Mouse (Mus musculus) limb, embryonic 13.5 days (tissue): Measurements from ENCODE around the gene Robo3. TPM values are rescaled to one million over a fixed set of nuclear protein-coding genes. Genes with fewer than 3 reads are reported as not detected.

Source experiments
- ATAC-seq: fragments of 200-750 bp; cut with Nextera tagmentation; 2 replicates; pipeline ENCODE4 v1.8.0; 2017; ENCODE audit warnings: low read depth, moderate number of reproducible peaks, moderate TSS enrichment; ENCODE audit not compliant: low FRiP score
- H3K27ac ChIP-seq: fragments of 300-500 bp; sonication (generic); 2 replicates; pipeline ENCODE4 v1.5.1; 2015; ENCODE audit warnings: inconsistent platforms, mild to moderate bottlenecking, moderate library complexity
- H3K27me3 ChIP-seq: fragments of 300-500 bp; sonication (generic); 2 replicates; pipeline ENCODE4 v1.6.1; 2015; ENCODE audit warnings: mild to moderate bottlenecking, inconsistent platforms
- H3K36me3 ChIP-seq: fragments of 300-500 bp; sonication (generic); 2 replicates; pipeline ENCODE4 v1.6.1; 2015; ENCODE audit warnings: inconsistent platforms, mild to moderate bottlenecking, moderate library complexity
- H3K4me1 ChIP-seq: fragments of 300-500 bp; sonication (generic); 2 replicates; pipeline ENCODE4 v1.6.1; 2015; ENCODE audit warnings: inconsistent platforms
- H3K4me2 ChIP-seq: fragments of 300-500 bp; sonication (generic); replicated peaks from 2 replicates; pipeline ENCODE4 v1.6.1; 2015; ENCODE audit warnings: inconsistent platforms, mild to moderate bottlenecking, moderate library complexity
- H3K4me3 ChIP-seq: fragments of 300-500 bp; sonication (generic); 2 replicates; pipeline ENCODE4 v1.5.1; 2015; ENCODE audit warnings: moderate library complexity, mild to moderate bottlenecking, inconsistent platforms
- H3K9ac ChIP-seq: fragments of 300-500 bp; sonication (generic); 2 replicates; pipeline ENCODE4 v1.6.1; 2015; ENCODE audit warnings: mild to moderate bottlenecking, inconsistent platforms
- H3K9me3 ChIP-seq: fragments of 300-500 bp; sonication (generic); 2 replicates; pipeline ENCODE4 v1.6.1; 2016; ENCODE audit warnings: inconsistent platforms
- WGBS: fragments of 180-500 bp; shearing (Covaris S2); methylation state at CpG from one replicate; pipeline ENCODE4 v1.1.7; 2015; 5-methylcytosine and 5-hydroxymethylcytosine counted together
- polyA plus RNA-seq: library from polyadenylated mRNA; unstranded; fragments of >200 nt; fragmentation: Nextera tagmentation; extraction: Ambion mirVana; gene quantifications from 2 replicates; pipeline ENCODE4 v1.2.1, GENCODE M21; 2015

Robo3 gene
- polyA plus RNA-seq, 1 experiment from 2014 or later = 0.05 TPM

DNA sequence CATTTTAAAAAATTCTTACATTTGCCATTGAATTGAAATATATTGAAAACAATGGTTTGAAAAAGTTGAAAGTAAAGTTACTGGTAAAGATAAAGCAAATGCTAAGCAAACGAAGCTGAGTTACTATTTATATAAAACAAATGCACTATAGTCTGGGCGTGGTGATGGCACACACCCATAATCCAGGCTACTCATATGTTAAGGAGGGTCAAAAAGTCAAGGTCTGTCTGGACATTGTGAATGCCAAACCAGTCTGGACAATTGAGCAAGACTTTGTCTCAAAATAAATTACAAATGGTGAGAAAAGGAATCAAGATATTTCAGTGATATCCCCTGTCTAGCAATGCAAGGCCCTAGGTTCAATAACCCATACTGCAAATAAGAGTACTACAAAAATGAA, 42.2 kb downstream of the Robo3 start:
- WGBS = 79% methylated on average over 2 of the region's 2 CpGs
- no peak for ATAC-seq
- Histone ChIP-seq H3K9ac (no peak overlapping the region), H3K4me2 (no peak overlapping the region), H3K27ac (no peak overlapping the region), H3K36me3 (no peaks in the 10 kb centered on the region), H3K4me1 (no peaks in the 10 kb centered on the region), H3K4me3 (no peak overlapping the region), H3K27me3 (peaks cover 13% of the 10 kb centered on the region), H3K9me3 (no peaks in the 10 kb centered on the region)

DNA sequence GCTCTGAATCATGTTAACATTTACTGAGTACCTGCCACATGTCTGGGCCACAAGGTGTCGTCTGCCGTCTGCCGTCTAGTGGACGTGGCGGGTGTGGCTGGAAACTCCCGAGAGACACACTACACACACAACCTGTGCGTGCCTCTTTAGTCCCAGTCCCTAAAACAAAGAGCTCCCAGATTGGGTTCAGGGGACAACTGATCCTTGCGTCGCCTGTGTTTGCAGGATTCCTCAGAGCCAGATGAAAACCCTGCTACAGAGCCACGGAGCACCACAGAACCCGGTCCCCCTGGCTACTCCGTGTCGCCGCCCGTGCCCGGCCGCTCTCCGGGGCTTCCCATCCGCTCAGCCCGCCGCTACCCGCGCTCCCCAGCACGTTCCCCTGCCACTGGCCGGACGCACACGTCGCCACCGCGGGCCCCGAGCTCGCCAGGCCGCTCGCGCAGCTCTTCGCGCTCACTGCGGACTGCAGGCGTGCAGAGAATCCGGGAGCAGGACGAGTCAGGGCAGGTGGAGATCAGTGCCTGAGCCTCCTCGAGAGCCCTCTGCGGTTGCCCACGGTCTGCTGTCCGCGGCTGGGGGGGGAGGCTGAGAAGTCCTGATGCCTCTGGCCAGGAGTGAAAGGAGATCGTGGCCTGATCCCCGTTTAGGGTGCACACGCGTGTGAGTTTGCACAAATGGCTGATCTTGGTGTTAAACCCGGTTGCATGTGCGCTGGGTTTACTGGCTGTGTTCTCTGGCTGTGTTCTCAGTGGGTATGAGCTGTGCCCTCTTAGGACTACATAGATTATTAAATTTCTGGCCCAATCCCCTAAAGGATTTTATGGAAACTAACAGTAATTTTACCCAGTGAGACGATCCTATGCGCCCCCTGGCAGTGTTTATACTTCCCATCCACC, 48.5 kb downstream of the Robo3 start:
- H3K4me3 ChIP-seq = peak overlapping the region; percentile 48
- H3K27ac ChIP-seq = no peak overlapping the region
- no peaks in the 10 kb centered on the region for H3K9me3 ChIP-seq
- no peaks in the 10 kb centered on the region for H3K36me3 ChIP-seq
- peak overlapping the region; percentile 85 for H3K4me2 ChIP-seq
- ATAC-seq = peak; percentile 76
- H3K27me3 ChIP-seq = peaks cover 60% of the 10 kb centered on the region
- H3K4me1 ChIP-seq = 0 out of 2 replicates have a peak, but pooled peaks cover 5% of the 10 kb centered on the region
- H3K9ac ChIP-seq = peak overlapping the region; percentile 72
- 6% methylated on average over 51 of the region's 54 CpGs for WGBS

DNA sequence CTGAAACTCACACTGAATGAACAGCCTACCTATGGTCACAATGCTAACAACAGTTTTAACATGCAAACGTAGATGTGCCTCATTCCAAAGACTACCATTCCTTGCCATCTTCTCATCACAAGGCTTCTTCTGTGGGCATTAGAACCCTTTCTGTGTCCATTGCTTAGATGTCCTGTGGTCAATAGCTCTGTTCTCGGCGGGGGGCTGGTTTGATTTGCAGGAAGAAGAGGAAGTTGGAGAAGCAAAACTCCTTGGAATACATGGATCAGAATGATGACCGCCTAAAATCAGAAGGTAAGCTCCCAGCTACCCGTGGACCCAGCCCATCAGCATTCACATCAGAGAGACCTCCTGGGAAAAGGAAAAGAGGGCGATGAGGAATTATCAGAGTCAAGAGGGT, 49.9 kb downstream of the Robo3 start:
- no peak overlapping the region for H3K4me2 ChIP-seq
- no peaks in the 10 kb centered on the region for H3K36me3 ChIP-seq
- peaks cover 60% of the 10 kb centered on the region for H3K27me3 ChIP-seq
- no peak overlapping the region for H3K9ac ChIP-seq
- H3K4me1 ChIP-seq = 0 out of 2 replicates have a peak, but pooled peaks cover 5% of the 10 kb centered on the region
- no peaks in the 10 kb centered on the region for H3K9me3 ChIP-seq
- no peak overlapping the region for H3K27ac ChIP-seq
- H3K4me3 ChIP-seq = no peak overlapping the region
- ATAC-seq = no peak
- WGBS = 87% methylated on average over 6 of the region's 6 CpGs

DNA sequence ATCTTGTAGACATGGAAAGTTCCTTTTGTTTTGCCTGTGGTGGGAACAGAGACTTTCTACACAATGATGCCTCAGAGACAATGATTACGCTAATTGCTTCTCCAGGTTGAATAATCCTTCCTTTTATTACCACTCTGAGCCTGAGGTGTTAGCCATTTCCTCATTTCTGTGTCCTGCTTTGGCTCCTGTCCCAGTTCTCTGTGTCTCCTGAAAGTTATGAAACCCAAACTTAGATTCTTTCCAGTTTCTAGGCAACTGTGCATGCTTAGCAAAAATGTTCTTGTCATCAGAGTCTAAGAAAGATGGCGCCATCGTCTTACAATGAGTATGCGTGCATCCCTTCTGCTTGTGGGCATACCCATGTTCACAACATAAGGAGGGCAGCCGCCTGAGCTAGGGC, 57.3 kb downstream of the Robo3 start:
- no peak overlapping the region for H3K9ac ChIP-seq
- no peak overlapping the region for H3K27ac ChIP-seq
- no peaks in the 10 kb centered on the region for H3K36me3 ChIP-seq
- H3K27me3 ChIP-seq = peaks cover 3% of the 10 kb centered on the region; the same call in 1 of the 2 replicates
- 94% methylated on average over 5 of the region's 5 CpGs for WGBS
- no peaks in the 10 kb centered on the region for H3K9me3 ChIP-seq
- no peak overlapping the region for H3K4me2 ChIP-seq
- H3K4me3 ChIP-seq = no peak overlapping the region
- H3K4me1 ChIP-seq = no peaks in the 10 kb centered on the region
- no peak for ATAC-seq

DNA sequence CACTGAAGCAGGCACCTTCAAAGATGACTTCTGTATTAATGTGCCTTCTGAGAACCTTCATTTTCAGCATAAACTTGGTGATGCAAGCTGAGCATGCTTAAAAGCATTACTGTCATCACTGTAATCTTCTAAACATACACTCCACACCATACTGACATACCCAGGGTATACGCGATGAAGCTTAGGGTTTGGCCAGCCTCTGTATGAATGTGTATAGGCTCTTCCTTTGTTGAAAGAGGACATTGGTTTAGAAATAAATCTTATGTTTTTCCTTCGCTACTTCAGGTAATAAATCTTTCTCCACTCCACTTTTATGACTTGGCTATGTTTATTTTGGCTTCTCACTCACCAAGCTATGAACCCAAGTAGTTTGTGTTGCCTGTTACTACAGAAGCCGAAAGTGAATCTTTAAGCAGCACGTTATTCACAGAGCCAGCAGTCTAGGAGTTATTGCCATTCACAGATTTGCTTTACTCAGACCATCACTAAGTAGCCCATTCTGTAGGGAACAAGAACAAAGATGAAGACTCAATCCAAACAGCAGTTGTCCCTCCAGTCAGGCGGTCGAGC, 61.7 kb downstream of the Robo3 start:
- ATAC-seq = no peak
- Histone ChIP-seq H3K4me3 (no peak overlapping the region), H3K27ac (no peak overlapping the region), H3K27me3 (no peaks in the 10 kb centered on the region), H3K4me2 (no peak overlapping the region), H3K9ac (no peak overlapping the region), H3K4me1 (no peaks in the 10 kb centered on the region), H3K9me3 (no peaks in the 10 kb centered on the region), H3K36me3 (no peaks in the 10 kb centered on the region)
- 73% methylated on average over 7 of the region's 7 CpGs for WGBS

DNA sequence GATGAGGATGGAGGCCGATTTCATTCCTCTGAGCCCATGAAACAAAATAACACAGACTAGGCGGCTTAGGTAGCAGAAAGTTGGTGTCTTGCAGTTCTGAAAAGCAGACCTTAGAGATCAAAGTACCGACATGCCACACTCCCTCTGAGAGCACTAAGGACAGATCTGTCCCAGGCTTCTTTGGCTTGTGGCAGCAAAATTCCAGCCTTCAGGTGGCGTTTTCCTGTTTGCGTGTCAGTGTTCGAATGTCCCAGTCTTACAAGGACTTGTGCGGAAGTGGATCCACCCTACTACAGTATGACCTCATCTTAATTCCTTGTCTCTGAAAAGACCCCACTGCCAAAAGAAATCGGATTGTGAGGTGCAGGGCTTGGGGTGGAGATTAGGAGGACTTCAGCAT, 64.2 kb downstream of the Robo3 start:
- Histone ChIP-seq H3K36me3 (no peaks in the 10 kb centered on the region), H3K4me3 (no peak overlapping the region), H3K9ac (no peak overlapping the region), H3K4me1 (no peaks in the 10 kb centered on the region), H3K4me2 (no peak overlapping the region), H3K27me3 (no peaks in the 10 kb centered on the region), H3K27ac (no peak overlapping the region), H3K9me3 (no peaks in the 10 kb centered on the region)
- no peak for ATAC-seq
- WGBS = 69% methylated on average over 8 of the region's 8 CpGs

DNA sequence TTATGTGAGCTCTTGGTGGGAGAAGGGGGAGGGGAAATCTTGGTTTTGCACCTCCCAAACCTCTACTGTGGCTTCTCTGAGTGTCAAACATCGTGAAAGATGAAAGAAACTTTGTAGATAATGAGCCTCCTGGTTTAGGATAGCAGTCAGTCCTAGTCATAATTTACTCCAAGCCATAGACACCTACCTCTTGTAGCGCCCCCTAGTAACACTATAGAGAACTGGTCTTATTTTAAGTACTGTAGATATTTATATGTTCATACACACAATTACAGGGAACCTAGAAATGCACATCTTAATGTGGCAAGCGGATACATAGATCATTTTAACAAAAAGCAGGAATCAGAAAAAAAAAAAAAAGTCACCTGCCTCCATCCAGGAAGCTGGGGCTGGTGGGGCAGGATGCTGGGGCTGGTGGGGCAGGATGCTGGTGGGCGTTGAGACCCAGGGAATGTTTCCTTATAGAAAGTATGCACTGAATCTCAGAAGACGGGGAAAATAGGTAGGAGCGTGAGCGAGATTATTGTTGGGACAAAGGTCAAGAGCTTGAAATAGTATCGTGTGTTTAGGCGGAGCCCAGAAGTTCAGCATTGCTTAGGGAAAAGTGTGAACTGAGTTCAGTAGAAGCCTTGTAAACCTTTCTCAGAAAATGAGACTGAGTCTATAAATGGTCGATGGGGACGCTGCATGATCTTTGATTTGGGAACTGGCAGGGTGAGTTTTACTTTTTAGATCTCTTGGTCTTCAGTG, 64.8 kb downstream of the Robo3 start:
- H3K4me2 ChIP-seq = no peak overlapping the region
- H3K4me1 ChIP-seq = no peaks in the 10 kb centered on the region
- no peak overlapping the region for H3K27ac ChIP-seq
- H3K36me3 ChIP-seq = no peaks in the 10 kb centered on the region
- ATAC-seq = no peak
- H3K27me3 ChIP-seq = no peaks in the 10 kb centered on the region
- H3K9ac ChIP-seq = no peak overlapping the region
- WGBS = 73% methylated on average over 11 of the region's 11 CpGs
- no peak overlapping the region for H3K4me3 ChIP-seq
- H3K9me3 ChIP-seq = no peaks in the 10 kb centered on the region

DNA sequence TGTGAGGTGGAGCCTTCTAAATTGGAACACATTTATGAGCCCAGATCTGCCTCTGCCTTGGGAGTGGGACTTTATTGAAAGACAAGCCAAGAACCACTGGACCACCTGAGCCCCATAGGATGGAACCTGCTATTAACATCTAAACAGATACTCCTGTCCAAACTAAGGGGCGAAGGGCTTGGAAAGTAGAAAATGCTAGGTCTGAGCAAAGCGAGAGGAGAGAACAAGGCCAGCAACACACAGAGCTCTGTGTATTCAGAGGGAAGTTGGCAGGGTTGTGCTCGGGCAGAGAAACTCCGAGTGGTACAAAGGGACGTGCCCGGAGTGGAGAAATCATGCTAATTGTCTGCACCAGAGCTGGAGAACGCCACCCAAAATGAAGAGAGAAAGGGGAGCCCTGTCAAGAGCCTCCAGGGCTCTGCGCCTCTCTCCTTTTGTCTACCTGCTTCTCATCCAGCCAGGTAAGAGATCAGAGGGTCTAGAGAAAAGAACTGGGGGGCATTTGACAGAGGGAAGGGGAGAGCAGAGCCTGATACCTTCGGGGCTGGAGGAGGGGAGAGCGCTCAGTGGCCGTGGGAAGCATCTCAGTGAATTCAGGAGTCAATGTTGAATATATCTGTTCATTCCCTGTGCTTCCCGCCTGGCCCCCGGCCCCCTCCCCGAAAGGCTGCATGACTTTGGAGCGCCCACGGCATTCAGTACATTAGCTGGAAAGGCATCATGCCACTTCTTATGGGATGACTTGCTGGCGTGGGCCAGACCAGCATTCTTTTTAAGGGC, 65.6 kb downstream of the Robo3 start, which contains the start of gene Hepacam:
Hepacam (plus strand) TSS at position 51 of the 780 bp plus-strand sequence.
- Histone ChIP-seq H3K4me3 (no peak within 1 kb of the TSS), H3K4me1 (no peaks in the 10 kb centered on the region), H3K27me3 (no peaks in the 10 kb centered on the region), H3K36me3 (no peaks in the 10 kb centered on the region), H3K27ac (no peak within 1 kb of the TSS), H3K9me3 (no peaks in the 10 kb centered on the region), H3K4me2 (no peak within 1 kb of the TSS), H3K9ac (no peak within 1 kb of the TSS)
- no peak for ATAC-seq
- 84% methylated on average over 17 of the region's 17 CpGs for WGBS

DNA sequence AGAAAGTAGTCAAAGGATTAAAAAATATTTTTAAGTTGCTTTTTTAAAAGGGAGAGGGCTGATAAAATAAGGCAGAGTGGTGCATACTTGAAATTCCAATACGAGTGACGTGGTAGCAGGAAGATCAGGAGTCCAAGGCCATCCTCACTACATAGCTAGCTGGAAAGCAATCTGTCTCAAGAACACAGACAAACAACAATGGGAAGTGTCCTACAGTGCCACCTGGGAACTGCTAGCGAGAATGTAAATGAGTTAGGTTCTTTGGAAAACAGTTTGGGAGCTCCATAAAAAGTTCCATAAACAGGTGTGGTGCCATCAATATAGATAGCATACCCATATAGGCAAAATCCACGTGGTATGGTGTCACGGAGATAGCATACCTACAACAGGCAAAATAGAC, 67.3 kb downstream of the Robo3 start:
- H3K4me3 ChIP-seq = no peak overlapping the region
- WGBS = 66% methylated on average over 5 of the region's 5 CpGs
- ATAC-seq = no peak

More for the DNA sequence above, 67.3 kb downstream of the Robo3 start:
- H3K4me2 ChIP-seq = no peak overlapping the region
- H3K4me1 ChIP-seq = no peaks in the 10 kb centered on the region
- no peaks in the 10 kb centered on the region for H3K36me3 ChIP-seq
- H3K27me3 ChIP-seq = no peaks in the 10 kb centered on the region
- H3K9ac ChIP-seq = no peak overlapping the region
- H3K9me3 ChIP-seq = no peaks in the 10 kb centered on the region
- no peak overlapping the region for H3K27ac ChIP-seq
